Mouse (Mus musculus) kidney, postnatal 0 days (tissue): ENCODE measurements around the gene Pus10. TPM values are rescaled to one million over a fixed set of nuclear protein-coding genes. Genes with fewer than 3 reads are reported as not detected.
A peak's percentile ranks its signal among the peaks of the same experiment; 100 is the strongest.

Source experiments
- ATAC-seq: fragments of 200-750 bp; cut with Nextera tagmentation; replicated peaks from 2 replicates; pipeline ENCODE4 v1.8.0; 2017; ENCODE audit warnings: low read depth, moderate number of reproducible peaks, moderate TSS enrichment, moderate library complexity; ENCODE audit not compliant: low FRiP score
- DNase-seq: peaks from one replicate; pipeline ENCODE4 v3.0.0-alpha.2; 2016; ENCODE audit warnings: low spot score
- H3K27ac ChIP-seq: fragments of 300-500 bp; sonication (generic); 2 replicates; pipeline ENCODE4 v1.5.1; 2014; ENCODE audit warnings: mild to moderate bottlenecking
- H3K27me3 ChIP-seq: fragments of 300-500 bp; sonication (generic); 2 replicates; pipeline ENCODE4 v1.6.1; 2014; ENCODE audit warnings: low read length, mixed read lengths; ENCODE audit not compliant: insufficient read depth
- H3K36me3 ChIP-seq: fragments of 300-500 bp; sonication (generic); 2 replicates; pipeline ENCODE4 v1.6.1; 2014; ENCODE audit warnings: low read length, mixed read lengths; ENCODE audit not compliant: insufficient read depth
- H3K4me1 ChIP-seq: fragments of 300-500 bp; sonication (generic); replicated peaks from 2 replicates; pipeline ENCODE4 v1.6.1; 2014; ENCODE audit warnings: antibody characterized with exemption, low read length, mixed read lengths; ENCODE audit not compliant: insufficient read depth
- H3K4me2 ChIP-seq: fragments of 300-500 bp; sonication (generic); 2 replicates; pipeline ENCODE4 v1.6.1; 2014; ENCODE audit warnings: mild to moderate bottlenecking, low read length, moderate library complexity, mixed read lengths
- H3K4me3 ChIP-seq: fragments of 300-500 bp; sonication (generic); replicated peaks from 2 replicates; pipeline ENCODE4 v1.5.1; 2014; ENCODE audit warnings: low read depth, low read length
- H3K9ac ChIP-seq: fragments of 300-500 bp; sonication (generic); 2 replicates; pipeline ENCODE4 v1.6.1; 2014; ENCODE audit warnings: low read depth, low read length
- H3K9me3 ChIP-seq: fragments of 300-500 bp; sonication (generic); replicated peaks from 2 replicates; pipeline ENCODE4 v1.6.1; 2016; ENCODE audit warnings: low read length, inconsistent platforms, mixed read lengths
- CTCF ChIP-seq: IDR thresholded peaks from 2 replicates; pipeline ENCODE4 v1.5.1; 2016; ENCODE audit warnings: antibody characterized with exemption, low read depth, mild to moderate bottlenecking, moderate library complexity
- WGBS: fragments of 180-500 bp; shearing (Covaris S2); extraction: QIAGEN DNeasy Blood & Tissue Kit; methylation state at CpG from one replicate; pipeline ENCODE4 v1.1.7; 2014; 5-methylcytosine and 5-hydroxymethylcytosine counted together
- polyA plus RNA-seq: library from polyadenylated mRNA; unstranded; fragments of >200 nt; fragmentation: Nextera tagmentation; extraction: Ambion mirVana; gene quantifications from 2 replicates; pipeline ENCODE4 v1.2.1, GENCODE M21; 2015

The Pus10 gene
- polyA plus RNA-seq, 1 experiment from 2014 or later: 19.3 TPM

DNA sequence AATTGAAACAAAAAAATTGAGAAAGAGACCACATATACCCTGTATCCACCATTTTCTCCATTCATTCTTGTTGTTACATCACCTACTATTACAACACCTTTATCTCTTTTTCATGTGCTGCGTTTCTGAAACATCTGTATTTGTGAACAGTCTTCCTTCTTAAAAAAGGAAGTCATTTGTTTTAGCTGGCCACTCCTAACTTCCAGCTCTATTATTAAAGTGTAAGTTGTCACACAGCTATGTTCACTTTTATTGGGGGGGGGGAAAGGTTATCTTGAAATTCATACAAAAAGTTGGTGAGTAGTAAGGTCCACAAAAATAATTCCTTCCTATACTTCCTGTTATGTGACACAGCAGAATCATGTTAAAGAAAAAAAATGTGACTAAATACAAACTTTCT, 102.5 kb downstream of the Pus10 start:
- Histone ChIP-seq H3K36me3 (no peaks in the 10 kb centered on the region), H3K27me3 (no peaks in the 10 kb centered on the region), H3K9ac (no peak overlapping the region), H3K4me3 (no peak overlapping the region), H3K9me3 (no peaks in the 10 kb centered on the region), H3K27ac (no peak overlapping the region), H3K4me1 (no peaks in the 10 kb centered on the region), H3K4me2 (no peak overlapping the region)
- no peak for TF ChIP-seq CTCF
- no peak for DNase-seq
- 67% methylated on average over 1 of the region's 1 CpGs for WGBS
- no peak for ATAC-seq

DNA sequence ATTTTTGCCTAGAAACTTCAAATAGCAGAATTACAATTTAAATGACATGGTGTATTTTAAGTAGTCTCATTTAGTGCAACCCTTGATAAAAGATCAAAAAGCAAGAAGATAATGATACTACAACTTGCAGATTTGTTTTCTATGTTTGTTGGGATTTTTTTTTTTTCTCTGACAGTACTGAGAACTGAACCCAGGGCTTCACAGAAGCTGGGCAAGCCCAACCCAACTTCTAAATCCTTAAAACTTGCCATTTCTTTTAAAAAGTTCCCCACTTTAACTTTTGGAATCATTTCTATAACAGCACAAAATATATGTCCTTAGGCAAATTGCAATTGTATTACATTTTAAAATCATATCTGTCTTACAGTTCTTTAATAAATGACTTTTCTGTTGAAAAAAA, 103.6 kb downstream of the Pus10 start:
- H3K9me3 ChIP-seq: no peaks in the 10 kb centered on the region
- H3K4me1 ChIP-seq: no peaks in the 10 kb centered on the region
- H3K27me3 ChIP-seq: no peaks in the 10 kb centered on the region
- DNase-seq: no peak
- no peaks in the 10 kb centered on the region for H3K36me3 ChIP-seq
- no peak overlapping the region for H3K9ac ChIP-seq
- H3K27ac ChIP-seq: no peak overlapping the region
- no peak overlapping the region for H3K4me2 ChIP-seq
- H3K4me3 ChIP-seq: no peak overlapping the region
- TF ChIP-seq CTCF: no peak
- no peak for ATAC-seq

DNA sequence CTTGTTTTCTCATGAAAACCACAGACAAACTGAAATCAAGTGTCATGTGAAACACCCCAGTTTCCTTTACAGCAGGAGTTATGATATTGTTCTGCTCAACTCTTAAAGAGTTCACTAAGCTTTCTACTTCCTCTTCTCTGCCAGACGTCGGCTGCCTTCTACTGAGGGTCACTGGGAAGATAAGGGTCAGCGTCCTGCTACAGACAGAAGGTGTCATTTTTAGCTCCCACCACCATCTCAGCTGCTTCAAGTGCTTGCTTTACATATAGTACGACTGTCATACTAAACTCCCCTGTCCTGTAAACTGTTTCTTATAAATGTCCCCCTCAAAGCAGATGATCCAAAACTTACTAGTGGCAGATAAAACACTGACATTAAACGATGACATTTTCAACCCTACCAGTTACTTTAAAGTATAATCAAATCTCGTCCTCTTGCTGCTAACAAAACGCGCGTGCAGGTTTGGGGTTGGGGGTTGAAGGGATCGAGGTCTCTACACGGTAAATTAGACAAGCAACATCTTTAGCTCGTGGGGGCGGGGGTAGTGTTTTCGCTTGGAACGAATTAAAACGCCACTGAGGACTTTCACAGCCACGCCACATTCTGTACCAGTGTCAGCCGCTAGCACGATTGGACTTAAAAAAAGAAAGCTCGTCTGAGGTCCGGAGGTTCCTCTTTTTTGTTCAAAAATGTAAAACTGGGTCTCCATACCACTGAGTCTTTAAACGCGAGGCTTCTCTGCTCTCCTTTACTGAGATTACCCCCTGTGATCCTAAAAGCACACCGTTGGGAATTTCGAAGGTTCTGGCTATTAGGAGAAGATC, 104.4 kb downstream of the Pus10 start:
- H3K4me2 ChIP-seq: peak overlapping the region; percentile 77
- TF ChIP-seq CTCF: no peak
- H3K36me3 ChIP-seq: no peaks in the 10 kb centered on the region
- H3K9me3 ChIP-seq: no peaks in the 10 kb centered on the region
- DNase-seq: peak; percentile 35
- peak overlapping the region; percentile 88 for H3K27ac ChIP-seq
- no peak for ATAC-seq
- H3K4me1 ChIP-seq: no peaks in the 10 kb centered on the region
- H3K27me3 ChIP-seq: no peaks in the 10 kb centered on the region
- peak overlapping the region; percentile 80 for H3K9ac ChIP-seq
- peak overlapping the region; percentile 65 for H3K4me3 ChIP-seq
- under 1% methylated on average over 25 of the region's 25 CpGs for WGBS

DNA sequence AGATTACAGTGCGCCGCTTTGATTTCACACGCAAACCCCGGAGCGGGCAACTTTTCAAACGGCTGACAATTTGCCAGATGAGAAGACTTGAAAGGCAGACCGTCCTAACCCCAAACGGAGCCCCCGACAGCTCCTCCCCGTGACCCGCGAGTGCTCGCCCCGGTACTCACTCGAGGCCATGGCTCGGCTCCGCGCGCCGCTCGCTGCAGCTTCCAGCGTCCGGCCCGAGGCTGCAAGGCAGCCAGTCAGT, 105.0 kb downstream of the Pus10 start:
- Histone ChIP-seq H3K27me3 (no peaks in the 10 kb centered on the region), H3K4me2 (peak overlapping the region; percentile 77), H3K4me1 (no peaks in the 10 kb centered on the region), H3K36me3 (no peaks in the 10 kb centered on the region), H3K4me3 (peak overlapping the region; percentile 65), H3K27ac (peak overlapping the region; percentile 88), H3K9ac (peak overlapping the region; percentile 80), H3K9me3 (no peaks in the 10 kb centered on the region)
- TF ChIP-seq CTCF: no peak
- ATAC-seq (no peak), DNase-seq (no peak)
- 0% methylated on average over 24 of the region's 24 CpGs for WGBS

DNA sequence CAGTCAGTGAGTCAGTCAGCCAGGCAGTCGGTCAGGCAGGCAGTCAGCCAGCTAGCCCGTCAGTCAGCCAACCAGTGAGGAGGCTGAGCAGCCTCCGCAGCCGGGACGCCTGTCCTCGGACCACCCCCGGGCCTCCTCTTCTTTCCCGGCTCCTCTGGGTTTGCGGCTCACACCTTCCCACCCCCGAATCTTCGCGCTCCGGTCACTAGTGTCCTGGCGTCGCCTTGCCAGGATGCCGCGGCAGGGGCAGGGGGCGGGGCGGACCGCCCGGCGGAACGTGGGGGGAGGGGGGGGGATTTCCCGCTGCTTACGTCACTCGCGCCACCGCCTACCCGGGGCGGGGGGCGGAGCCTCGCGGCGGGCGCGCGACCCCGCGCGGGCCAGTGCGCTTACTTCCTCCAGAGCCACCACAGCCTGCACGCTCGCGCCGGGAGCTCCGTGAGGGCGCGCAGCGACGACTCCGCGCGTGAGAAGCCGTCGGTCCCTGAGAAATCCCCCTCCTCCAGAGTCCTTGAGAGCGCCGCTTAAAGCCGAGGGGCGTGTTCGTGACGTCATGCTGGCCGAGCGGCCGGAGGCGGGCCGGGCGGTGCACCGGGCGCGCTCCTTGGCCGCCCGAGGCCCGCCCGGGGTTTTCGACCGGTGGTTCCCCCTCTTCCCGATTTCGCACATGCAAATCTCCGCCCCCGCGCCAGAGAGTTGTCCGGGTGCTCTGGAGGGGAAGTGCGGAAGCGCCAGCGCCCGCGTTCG, 105.5 kb downstream of the Pus10 start, which contains the start of gene Rel:
Gene Rel (minus strand): TSS at position 211 of the 747 bp plus-strand sequence.
- Histone ChIP-seq H3K4me3 (peak within 1 kb of the TSS; percentile 65), H3K36me3 (no peaks in the 10 kb centered on the region), H3K9me3 (no peaks in the 10 kb centered on the region), H3K4me2 (peak within 1 kb of the TSS; percentile 77), H3K27me3 (no peaks in the 10 kb centered on the region), H3K4me1 (no peaks in the 10 kb centered on the region), H3K9ac (peak within 1 kb of the TSS; percentile 80), H3K27ac (peak within 1 kb of the TSS; percentile 88)
- TF ChIP-seq CTCF: no peak
- peak; percentile 81 for DNase-seq
- WGBS: under 1% methylated on average over 53 of the region's 88 CpGs
- peak; percentile 93 for ATAC-seq

DNA sequence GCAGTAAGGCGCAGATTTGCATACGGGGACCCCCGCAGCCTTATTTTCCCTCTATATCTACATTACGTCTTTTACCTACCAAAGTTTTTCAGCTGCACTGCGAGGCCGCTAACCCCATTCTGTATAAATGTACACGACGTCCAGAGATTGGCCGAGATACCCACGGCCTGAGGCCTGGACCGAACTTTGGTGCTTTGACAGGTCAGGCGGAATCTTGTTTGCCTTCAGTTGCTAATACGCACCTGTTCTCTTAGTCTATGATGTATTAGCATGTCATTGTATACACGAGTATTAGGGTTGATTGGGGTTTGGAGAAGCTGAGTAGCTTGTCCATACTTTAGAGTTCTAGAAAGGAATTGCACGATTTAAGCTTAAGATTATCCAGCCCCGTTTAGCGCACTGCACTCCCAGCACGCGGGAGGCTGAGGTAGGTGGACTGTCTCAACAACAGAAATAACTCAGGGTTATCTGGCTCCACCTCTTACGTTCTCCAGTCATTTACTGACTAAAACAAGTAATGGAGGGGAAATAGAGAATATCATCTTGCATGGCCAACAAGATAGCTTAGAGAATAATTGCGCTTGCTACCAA, 106.1 kb downstream of the Pus10 start:
- no peaks in the 10 kb centered on the region for H3K4me1 ChIP-seq
- ATAC-seq (peak; percentile 6; the same call in 1 of the 2 replicates), DNase-seq (peak; percentile 36)
- H3K4me2 ChIP-seq: peak overlapping the region; percentile 77
- 7% methylated on average over 21 of the region's 21 CpGs for WGBS
- peak overlapping the region; percentile 80 for H3K9ac ChIP-seq
- peak overlapping the region; percentile 88 for H3K27ac ChIP-seq
- TF ChIP-seq CTCF: no peak
- H3K27me3 ChIP-seq: no peaks in the 10 kb centered on the region
- H3K4me3 ChIP-seq: peak overlapping the region; percentile 65
- no peaks in the 10 kb centered on the region for H3K9me3 ChIP-seq
- no peaks in the 10 kb centered on the region for H3K36me3 ChIP-seq
